Mouse (Mus musculus): ENCODE data around the gene Synpr. TPM values are rescaled to one million over a fixed set of nuclear protein-coding genes. Genes with fewer than 3 reads are reported as not detected.
"Not testable (repeated sequence)": the region's sequence is repeated elsewhere in the genome, so short reads cannot be mapped to it uniquely, and the experiment has no call there.

Gene Synpr
- total RNA-seq (2015; ENCODE audit: low replicate concordance), result not detected in 2 replicates
- not detected in 2 replicates for total RNA-seq (2017; ENCODE audit: low replicate concordance)

- no peak for ATAC-seq (replicated peaks; ENCODE audit: low FRiP score, poor library complexity, severe bottlenecking)
Observed at GRCm38 (mm10) chr14:13284091-13284844, at the start of gene Synpr. Synpr (plus strand) TSS chr14:13284780.

GRCm38 (mm10) chr14:13236929-13237328 is 47.7 kb upstream of the Synpr start:
- no peak for ATAC-seq (replicated peaks; ENCODE audit: low FRiP score, poor library complexity, severe bottlenecking)

- ATAC-seq (replicated peaks; ENCODE audit: low FRiP score, poor library complexity, severe bottlenecking), result no peak
Observed at GRCm38 (mm10) chr14:13247431-13247830, 37.1 kb upstream of the Synpr start.

GRCm38 (mm10) chr14:13249361-13249760 is 35.2 kb upstream of the Synpr start:
- ATAC-seq (replicated peaks; ENCODE audit: low FRiP score, poor library complexity, severe bottlenecking), result no peak

- ATAC-seq (replicated peaks; ENCODE audit: low FRiP score, poor library complexity, severe bottlenecking), result no peak
Observed at GRCm38 (mm10) chr14:13252594-13252993, 32.0 kb upstream of the Synpr start.

- ATAC-seq (replicated peaks; ENCODE audit: low FRiP score, poor library complexity, severe bottlenecking), result not testable (repeated sequence)
Observed at GRCm38 (mm10) chr14:13254741-13255140, 29.8 kb upstream of the Synpr start.

GRCm38 (mm10) chr14:13262406-13262805 is 22.2 kb upstream of the Synpr start:
- no peak for ATAC-seq (replicated peaks; ENCODE audit: low FRiP score, poor library complexity, severe bottlenecking)

- ATAC-seq (replicated peaks; ENCODE audit: low FRiP score, poor library complexity, severe bottlenecking), result no peak
Observed at GRCm38 (mm10) chr14:13266331-13266730, 18.2 kb upstream of the Synpr start.

GRCm38 (mm10) chr14:13267181-13267580 is 17.4 kb upstream of the Synpr start:
- no peak for ATAC-seq (replicated peaks; ENCODE audit: low FRiP score, poor library complexity, severe bottlenecking)

GRCm38 (mm10) chr14:13283211-13283610 is 1.4 kb upstream of the Synpr start:
- no peak for ATAC-seq (replicated peaks; ENCODE audit: low FRiP score, poor library complexity, severe bottlenecking)

GRCm38 (mm10) chr14:13284845-13285198 is 242 bp downstream of the Synpr start:
- ATAC-seq (replicated peaks; ENCODE audit: low FRiP score, poor library complexity, severe bottlenecking), result no peak

- ATAC-seq (replicated peaks; ENCODE audit: low FRiP score, poor library complexity, severe bottlenecking), result no peak
Observed at GRCm38 (mm10) chr14:13285341-13286130, 956 bp downstream of the Synpr start.

- no peak for ATAC-seq (replicated peaks; ENCODE audit: low FRiP score, poor library complexity, severe bottlenecking)
Observed at GRCm38 (mm10) chr14:13294200-13294599, 9.6 kb downstream of the Synpr start.

- ATAC-seq (replicated peaks; ENCODE audit: low FRiP score, poor library complexity, severe bottlenecking), result no peak
Observed at GRCm38 (mm10) chr14:13314323-13314722, 29.7 kb downstream of the Synpr start.

- ATAC-seq (replicated peaks; ENCODE audit: low FRiP score, poor library complexity, severe bottlenecking), result no peak
Observed at GRCm38 (mm10) chr14:13328461-13328860, 43.9 kb downstream of the Synpr start.

- ATAC-seq (replicated peaks; ENCODE audit: low FRiP score, poor library complexity, severe bottlenecking), result no peak
Observed at GRCm38 (mm10) chr14:13332497-13333306, 48.1 kb downstream of the Synpr start.

GRCm38 (mm10) chr14:13333372-13333771 is 48.8 kb downstream of the Synpr start:
- no peak for ATAC-seq (replicated peaks; ENCODE audit: low FRiP score, poor library complexity, severe bottlenecking)

- ATAC-seq (replicated peaks; ENCODE audit: low FRiP score, poor library complexity, severe bottlenecking), result no peak
Observed at GRCm38 (mm10) chr14:13336162-13336561, 51.6 kb downstream of the Synpr start.

- no peak for ATAC-seq (replicated peaks; ENCODE audit: low FRiP score, poor library complexity, severe bottlenecking)
Observed at GRCm38 (mm10) chr14:13340688-13341087, 56.1 kb downstream of the Synpr start.

GRCm38 (mm10) chr14:13344240-13344639 is 59.7 kb downstream of the Synpr start:
- ATAC-seq (replicated peaks; ENCODE audit: low FRiP score, poor library complexity, severe bottlenecking), result no peak

Measured in erythroid progenitor cell, adult 5-6 weeks (primary cell).